Mouse (Mus musculus): ENCODE measurements at regions not wholly inside any gene's neighbourhood (a gene's known extent, or its start where the extent isn't known, plus 50 kb on each side); places are given as distances from the start of the nearest gene placed in this dataset.

DNA sequence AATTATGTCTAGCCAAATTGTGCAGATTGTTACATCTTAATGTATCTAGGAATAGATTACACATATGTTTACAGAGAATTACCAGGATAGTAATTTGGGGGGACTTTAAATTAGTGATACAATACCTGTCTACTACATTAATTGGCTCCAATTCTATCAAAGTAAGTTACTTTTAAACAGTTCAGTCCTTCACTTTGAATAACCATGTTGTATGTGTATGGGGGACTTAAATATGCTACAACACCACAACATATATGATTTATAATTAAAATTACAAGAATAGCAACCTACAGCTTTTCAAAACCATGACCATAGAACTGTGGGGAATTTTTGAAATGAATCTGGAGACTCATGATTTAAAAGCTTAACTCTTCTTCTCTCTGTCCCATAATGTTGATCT, 420.5 kb upstream of the Tbc1d2b start:
- no peak for TF ChIP-seq CTCF (IDR thresholded peaks at IDR 0.05; ENCODE audit: low read depth, low read length)
- no peak for TF ChIP-seq POLR2A (IDR thresholded peaks at IDR 0.05; ENCODE audit: extremely low read depth, insufficient read depth, low read length)
